Mouse (Mus musculus): ENCODE measurements around the gene Arhgap1. TPM values are rescaled to one million over a fixed set of nuclear protein-coding genes. Genes with fewer than 3 reads are reported as not detected.

The Arhgap1 gene
- polyA plus RNA-seq (2014; fragmentation: Illumina TruSeq; extraction: RNeasy Lipid Tissue Mini Kit (QIAGEN cat#74804); ENCODE audit: low read depth, low replicate concordance), result 8.2 TPM

GRCm38 (mm10) chr2:91649553-91650359, at the start of gene Arhgap1, which contains the start of gene Zfp408:
Gene Arhgap1, plus strand, starts transcription at chr2:91649860.
Gene Zfp408, minus strand, starts transcription at chr2:91649791.

GRCm38 (mm10) chr2:91636229-91636628, 13.4 kb upstream of the Arhgap1 start, which contains the start of gene F2:
Gene F2, minus strand, starts transcription at chr2:91636414.

GRCm38 (mm10) chr2:91710272-91711234, 60.9 kb downstream of the Arhgap1 start, which contains the start of the genes Atg13 and Harbi1:
Gene Atg13, minus strand, starts transcription at chr2:91710576.
Gene Harbi1, plus strand, starts transcription at chr2:91710852.

Other genes starting within 250 kb of the Arhgap1 start
- 42.6 TPM for gene 1110051M20Rik, start 205.2 kb upstream of the Arhgap1 start, polyA plus RNA-seq (2014; fragmentation: Illumina TruSeq; extraction: RNeasy Lipid Tissue Mini Kit (QIAGEN cat#74804); ENCODE audit: low read depth, low replicate concordance)
- 0.17 TPM for gene Lrp4, start 192.3 kb upstream of the Arhgap1 start, polyA plus RNA-seq (2014; fragmentation: Illumina TruSeq; extraction: RNeasy Lipid Tissue Mini Kit (QIAGEN cat#74804); ENCODE audit: low read depth, low replicate concordance)
- gene Ckap5, start 123.1 kb upstream of the Arhgap1 start, polyA plus RNA-seq (2014; fragmentation: Illumina TruSeq; extraction: RNeasy Lipid Tissue Mini Kit (QIAGEN cat#74804); ENCODE audit: low read depth, low replicate concordance), result 143 TPM
- gene F2, start 13.4 kb upstream of the Arhgap1 start, polyA plus RNA-seq (2014; fragmentation: Illumina TruSeq; extraction: RNeasy Lipid Tissue Mini Kit (QIAGEN cat#74804); ENCODE audit: low read depth, low replicate concordance), result not detected
- gene Zfp408, start 69 bp upstream of the Arhgap1 start, polyA plus RNA-seq (2014; fragmentation: Illumina TruSeq; extraction: RNeasy Lipid Tissue Mini Kit (QIAGEN cat#74804); ENCODE audit: low read depth, low replicate concordance), result 2.0 TPM
- gene Atg13, start 60.7 kb downstream of the Arhgap1 start, polyA plus RNA-seq (2014; fragmentation: Illumina TruSeq; extraction: RNeasy Lipid Tissue Mini Kit (QIAGEN cat#74804); ENCODE audit: low read depth, low replicate concordance), result 19.2 TPM
- gene Harbi1, start 61.0 kb downstream of the Arhgap1 start, polyA plus RNA-seq (2014; fragmentation: Illumina TruSeq; extraction: RNeasy Lipid Tissue Mini Kit (QIAGEN cat#74804); ENCODE audit: low read depth, low replicate concordance), result 11.1 TPM
- 7.0 TPM for gene Ambra1, start 80.3 kb downstream of the Arhgap1 start, polyA plus RNA-seq (2014; fragmentation: Illumina TruSeq; extraction: RNeasy Lipid Tissue Mini Kit (QIAGEN cat#74804); ENCODE audit: low read depth, low replicate concordance)

Measured in testis, adult 10 weeks (tissue).